Mouse (Mus musculus) kidney, postnatal 4 days (tissue): ENCODE results near the gene Gm10663.

ENCODE experiments used
- DNase-seq, 2 experiments: peaks; one replicate each; pipeline ENCODE4 v3.0.0; 2021; ENCODE audit warnings: mixed read lengths in 2 of 2

Gm10663 gene

DNA sequence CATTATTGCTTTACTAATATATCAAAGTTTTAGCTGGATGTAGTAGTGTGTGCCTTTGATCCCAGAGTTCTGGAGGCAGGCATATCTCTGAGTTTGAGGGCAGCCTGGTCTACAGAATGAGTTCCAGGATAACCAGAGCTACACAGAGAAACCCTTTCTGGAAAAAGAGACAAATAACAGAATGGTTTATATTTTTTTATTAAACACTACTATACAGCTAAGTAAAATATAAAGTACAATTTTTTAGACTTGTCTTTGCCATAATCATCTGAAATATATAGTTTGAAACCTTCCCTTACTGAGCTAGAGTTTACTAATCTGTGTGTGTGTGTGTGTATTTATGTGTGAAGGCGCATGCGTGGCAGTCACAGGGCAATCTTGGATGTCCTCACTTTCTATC lies at the start of gene Gm10663:
Gene Gm10663 (plus strand): TSS at position 301 of the 400 bp plus-strand sequence.
- DNase-seq, result no peak

DNA sequence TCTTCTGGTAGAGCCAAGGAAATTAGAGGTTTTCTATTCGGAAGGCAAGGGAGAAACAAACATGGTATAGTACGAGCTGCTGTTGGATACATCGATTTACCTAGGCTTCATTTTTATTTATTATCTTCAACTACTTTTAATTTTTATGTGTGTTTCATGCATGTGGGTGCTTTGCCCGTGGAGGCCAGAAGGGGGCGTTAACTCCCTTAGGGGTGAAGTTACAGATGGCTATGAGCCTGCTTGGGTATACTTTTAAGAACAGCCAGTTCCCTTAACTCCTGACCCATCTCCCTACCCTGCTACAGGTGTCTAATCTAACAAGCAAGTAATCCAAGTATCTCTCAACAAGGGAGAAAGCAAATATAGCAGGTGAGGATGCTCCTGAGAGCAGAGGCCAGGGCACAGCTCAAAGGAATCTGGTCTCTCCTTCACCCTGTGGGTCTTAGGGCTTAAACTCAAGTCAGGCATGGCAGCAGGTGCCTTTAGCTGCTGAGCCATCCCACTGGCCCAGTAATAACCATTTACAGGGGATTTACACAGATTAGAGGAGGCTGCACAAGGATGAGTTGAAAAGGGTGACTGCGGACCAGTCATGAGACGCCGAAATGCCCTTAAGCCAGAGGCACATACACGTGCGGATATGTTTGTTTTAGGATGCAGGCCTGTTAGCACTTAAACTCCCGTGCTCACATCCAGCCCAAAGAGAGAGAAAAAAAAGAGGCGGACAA lies 45.7 kb upstream of the Gm10663 start:
- no peak for DNase-seq

- DNase-seq, result no peak
These were observed 45.1 kb upstream of the Gm10663 start for GRCm38 (mm10) chr8:65029776-65030175.

DNA sequence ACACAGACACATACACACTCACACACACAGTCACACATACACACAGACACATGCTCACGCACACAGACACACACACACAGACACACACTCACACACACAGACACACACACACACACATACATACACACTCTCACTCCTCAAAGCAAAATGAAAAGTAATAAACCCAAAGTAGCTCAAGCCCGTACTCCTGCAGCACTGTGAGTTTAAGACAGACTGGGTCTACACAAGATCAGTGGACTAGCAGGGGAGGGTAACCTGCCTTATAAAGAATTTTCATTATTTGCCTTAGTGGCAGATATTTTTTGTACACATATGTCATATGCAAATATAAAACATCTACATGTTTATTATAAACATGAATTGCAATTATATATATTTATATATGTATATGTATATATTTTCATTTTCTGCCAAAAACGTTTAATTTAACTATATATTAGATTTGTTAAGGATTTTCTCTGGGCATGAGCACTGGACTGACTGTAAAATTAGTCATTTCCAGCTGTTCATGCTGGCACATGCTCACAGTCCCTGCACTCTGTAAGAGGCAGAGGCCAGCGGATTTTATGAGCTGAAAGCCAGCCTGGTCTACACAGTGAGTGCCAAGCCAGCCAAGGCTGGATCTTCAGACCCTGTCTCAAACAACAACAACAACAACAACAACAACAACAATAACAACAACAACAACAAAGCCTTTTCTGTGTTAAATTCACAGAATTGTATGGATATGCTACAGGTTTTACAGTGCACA lies 43.9 kb upstream of the Gm10663 start:
- no peak for DNase-seq

DNA sequence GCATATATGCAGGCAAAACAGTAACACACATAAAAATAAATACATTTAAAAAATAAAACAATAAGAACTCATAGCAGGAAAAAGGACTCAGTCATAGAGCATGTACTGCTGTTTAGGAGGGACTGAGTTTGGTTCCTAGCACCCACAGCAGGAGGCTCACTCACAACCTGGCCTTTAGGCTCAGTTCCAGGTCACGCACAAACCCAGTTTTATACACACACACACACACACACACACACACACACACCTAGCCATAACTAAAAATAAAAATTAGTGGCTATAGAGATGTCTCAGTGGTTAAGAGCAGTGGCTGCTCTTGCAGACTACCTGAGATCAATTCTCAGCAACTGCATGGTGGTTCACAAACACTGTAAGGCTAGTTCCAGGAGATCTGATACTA lies 42.7 kb upstream of the Gm10663 start:
- DNase-seq, result no peak

- no peak for DNase-seq
These were observed 41.8 kb upstream of the Gm10663 start for GRCm38 (mm10) chr8:65033056-65033455.

- no peak for DNase-seq
These were observed 40.7 kb upstream of the Gm10663 start for GRCm38 (mm10) chr8:65034136-65034535.

DNA sequence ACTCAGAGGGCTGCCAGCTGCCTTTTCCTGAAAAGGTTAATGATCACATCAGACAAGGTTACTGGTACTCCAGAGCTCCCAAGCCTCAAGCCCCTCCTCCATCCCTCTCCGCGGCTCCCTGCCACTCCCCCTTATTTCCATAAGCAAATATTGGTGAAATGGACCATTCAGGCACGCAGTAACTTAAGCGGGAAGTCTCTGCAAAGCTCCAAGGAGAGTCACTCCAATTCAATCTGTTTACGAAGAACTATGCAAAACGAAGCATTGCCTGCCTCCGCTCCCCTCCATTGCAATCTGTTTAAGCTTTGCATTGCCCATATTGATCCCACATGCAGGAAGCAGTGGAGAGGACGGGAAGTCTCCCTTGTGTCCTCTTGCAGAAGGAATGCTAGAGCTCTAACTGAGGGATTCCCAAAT lies 37.7 kb upstream of the Gm10663 start, which contains the start of gene Apela:
Gene Apela (minus strand): TSS at position 220 of the 417 bp plus-strand sequence.
- DNase-seq, result peak; percentile 59 to 70

DNA sequence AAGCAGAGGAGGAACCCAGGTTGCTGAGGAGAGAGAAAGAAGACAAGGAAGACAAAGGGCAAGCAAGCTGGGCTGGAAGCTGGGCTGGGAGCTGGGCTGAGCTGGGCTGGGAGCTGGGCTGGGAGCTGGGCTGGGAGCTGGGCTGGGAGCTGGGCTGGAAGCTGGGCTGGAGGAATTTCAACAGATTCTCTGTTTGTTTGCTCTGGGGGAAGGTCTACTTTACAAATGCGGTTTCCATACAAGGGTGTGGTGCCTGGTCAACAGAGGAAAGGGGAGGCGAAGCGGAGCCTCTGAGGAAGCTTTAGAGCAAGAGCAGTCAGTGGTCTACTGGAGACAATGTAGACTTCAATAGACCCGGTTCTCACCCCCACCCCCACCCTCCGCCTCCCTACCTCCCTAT lies 28.3 kb upstream of the Gm10663 start:
- peak in 1 of 2 experiments; percentile 20 for DNase-seq

- no peak for DNase-seq
These were observed 27.6 kb upstream of the Gm10663 start for GRCm38 (mm10) chr8:65047193-65047592.

DNA sequence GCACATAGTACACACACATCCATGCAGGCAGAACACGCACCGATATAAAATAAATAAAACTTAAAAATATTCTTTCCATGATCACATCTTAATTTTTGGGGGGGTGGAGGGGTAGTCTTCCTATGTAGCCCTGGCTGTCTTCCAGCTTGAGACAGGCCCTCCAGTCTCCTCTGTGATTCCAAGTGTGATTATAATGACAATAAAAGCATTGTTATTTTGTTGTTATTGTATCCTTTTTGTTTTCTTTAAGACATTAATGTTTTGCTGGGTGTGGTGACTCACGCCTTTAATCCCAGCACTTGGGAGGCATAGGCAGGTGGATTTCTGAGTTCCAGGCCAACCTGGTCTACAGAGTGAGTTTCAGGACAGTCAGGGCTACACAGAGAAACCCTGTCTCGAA lies 27.0 kb upstream of the Gm10663 start:
- DNase-seq, result no peak

GRCm38 (mm10) chr8:65053554-65053953 lies 21.3 kb upstream of the Gm10663 start:
- DNase-seq, result no peak

DNA sequence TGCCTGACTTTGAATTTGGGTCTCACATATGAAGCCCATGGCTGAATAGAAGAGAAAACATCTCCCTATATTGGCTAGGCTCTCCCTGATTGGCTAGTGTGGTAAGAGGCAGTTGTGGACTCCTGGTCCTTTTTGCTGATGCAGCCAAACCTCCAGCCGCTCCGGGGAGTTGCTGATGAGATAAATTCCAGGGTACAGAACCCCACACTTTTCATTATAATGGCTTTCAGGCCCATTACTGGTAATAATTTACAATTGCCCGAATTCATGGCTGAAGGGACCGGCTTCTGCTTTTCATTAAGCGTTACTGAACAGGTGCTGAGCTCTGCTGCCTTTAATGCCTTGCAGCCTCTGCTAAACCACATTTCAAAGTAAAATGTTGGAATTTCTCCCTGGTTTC lies 20.9 kb upstream of the Gm10663 start:
- peak in 1 of 2 experiments; percentile 24 for DNase-seq

DNA sequence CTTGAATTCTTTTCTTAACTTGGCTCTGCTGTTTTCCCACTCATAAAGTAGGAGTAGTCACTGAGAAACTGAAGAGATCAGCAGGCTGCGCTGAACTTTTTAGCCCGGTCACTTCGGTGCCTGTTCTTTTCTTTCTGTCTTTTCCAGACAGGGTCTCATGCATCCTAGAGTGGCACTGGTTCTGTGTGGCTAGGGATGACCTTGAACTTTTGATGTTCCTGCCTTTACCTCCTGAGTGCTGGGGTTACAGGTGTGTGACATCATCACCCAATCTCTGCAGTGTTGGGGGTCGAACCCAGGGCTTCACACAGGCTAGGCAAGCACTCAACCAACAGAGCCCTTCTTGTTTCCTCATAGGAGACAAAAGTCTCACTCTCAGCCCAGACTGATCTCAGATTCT lies 18.1 kb upstream of the Gm10663 start:
- DNase-seq, result no peak

GRCm38 (mm10) chr8:65062195-65062594 lies 12.6 kb upstream of the Gm10663 start:
- DNase-seq, result no peak

DNA sequence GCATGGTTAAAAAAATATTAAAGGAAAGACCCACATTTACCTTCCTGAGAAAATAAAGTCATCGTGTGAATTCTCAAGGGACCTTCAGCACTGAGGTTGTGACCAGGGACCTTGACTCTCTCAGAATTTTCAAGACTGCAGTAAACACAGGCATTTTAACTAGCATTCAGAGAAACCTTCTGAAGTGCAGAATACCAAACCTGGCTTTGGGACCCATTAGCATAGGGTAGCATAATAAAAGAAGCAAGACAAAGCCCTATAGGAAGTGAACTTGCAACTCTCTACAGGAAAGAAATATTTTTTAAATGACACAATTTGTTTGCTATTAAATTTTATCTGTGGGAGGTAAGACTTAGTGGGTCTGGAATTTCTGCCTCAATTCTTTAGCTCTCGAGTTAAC lies 10.8 kb upstream of the Gm10663 start:
- no peak for DNase-seq

DNA sequence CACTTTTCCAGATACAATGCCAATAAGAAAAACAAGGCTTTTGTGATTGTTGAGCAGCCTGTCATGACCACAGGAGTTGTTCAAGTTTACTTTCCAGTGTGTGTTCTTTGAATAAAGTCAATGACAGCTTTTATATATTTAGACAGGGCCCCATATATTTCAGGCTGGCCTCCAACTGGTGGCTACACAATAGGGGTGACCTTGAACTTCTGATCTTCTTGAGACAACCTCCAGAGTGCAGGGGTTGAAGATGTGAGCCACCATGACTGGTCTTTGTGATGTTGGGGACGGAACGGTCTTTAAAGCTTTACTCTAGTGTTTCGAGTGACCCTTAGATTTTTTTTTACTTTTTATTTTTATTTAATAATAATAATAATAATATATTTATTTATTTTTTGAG lies 9.2 kb upstream of the Gm10663 start:
- DNase-seq, result no peak

- DNase-seq, result no peak
These were observed 7.8 kb upstream of the Gm10663 start for GRCm38 (mm10) chr8:65067031-65067430.

- no peak for DNase-seq
These were observed 7.0 kb upstream of the Gm10663 start for GRCm38 (mm10) chr8:65067694-65068472.

GRCm38 (mm10) chr8:65068473-65068819 lies 6.4 kb upstream of the Gm10663 start:
- DNase-seq, result no peak

DNA sequence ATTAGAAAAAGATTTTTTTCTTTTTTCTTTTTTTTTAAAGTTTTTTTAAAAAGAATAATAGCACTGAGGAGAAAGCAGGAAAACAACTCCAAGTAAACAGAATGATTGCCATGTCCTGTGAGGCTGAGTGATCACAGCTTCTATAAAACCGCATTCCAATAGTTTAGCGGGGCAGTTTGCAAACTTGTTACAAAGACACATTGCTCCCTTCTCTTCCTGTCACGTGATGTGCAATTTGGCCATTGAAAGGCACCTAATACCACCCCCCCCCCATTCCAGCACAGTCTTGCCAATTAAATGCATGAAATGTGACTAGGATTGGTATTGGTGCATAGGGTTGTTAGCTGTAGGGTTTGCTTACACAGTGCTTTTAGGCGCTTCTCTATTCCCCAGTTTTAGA lies 3.8 kb upstream of the Gm10663 start:
- DNase-seq, result no peak

GRCm38 (mm10) chr8:65080731-65081130 lies 5.9 kb downstream of the Gm10663 start:
- DNase-seq, result no peak

DNA sequence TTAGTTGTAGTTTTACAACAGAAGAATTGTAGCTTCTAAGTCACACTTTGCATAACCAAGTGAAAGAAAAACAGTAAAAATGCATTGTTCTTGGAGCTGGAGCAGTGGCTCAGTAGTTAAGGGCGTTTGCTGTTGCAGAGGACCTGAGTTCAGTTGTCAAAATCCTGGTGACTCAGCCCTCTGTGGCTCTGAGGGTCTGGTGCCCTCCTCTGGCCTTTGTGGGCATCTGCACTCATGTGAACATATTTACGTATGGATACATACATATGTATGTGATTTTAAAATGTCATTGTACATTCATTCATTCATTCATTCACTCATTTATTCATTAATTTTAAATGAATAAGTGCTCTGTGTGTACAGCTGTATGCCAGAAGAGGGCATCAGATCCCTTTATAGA lies 10.8 kb downstream of the Gm10663 start:
- DNase-seq, result no peak

DNA sequence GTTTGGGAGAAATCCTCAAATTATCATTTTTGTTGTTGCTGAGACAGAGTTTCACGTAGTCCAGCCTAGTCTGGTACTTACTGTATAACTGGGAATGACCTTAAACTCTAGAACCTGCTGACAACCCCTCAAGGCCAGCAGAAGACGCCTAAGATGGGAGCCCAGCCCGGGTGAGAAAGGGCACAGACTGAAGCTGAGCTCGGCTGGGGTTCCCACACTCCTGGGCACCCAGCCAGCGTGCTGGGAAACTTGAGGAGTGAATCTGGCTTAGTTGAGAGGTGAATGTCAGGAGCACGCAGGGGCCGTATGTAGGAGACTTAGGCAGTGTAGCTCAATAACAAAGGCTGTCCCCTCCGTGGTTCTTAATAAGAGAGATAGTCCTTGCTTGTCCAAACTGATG lies 12.9 kb downstream of the Gm10663 start:
- peak; percentile 28 to 34 for DNase-seq
